Mouse (Mus musculus) G1E (cell line): Measurements from ENCODE around the gene Hoxb7.

ENCODE experiments used
- CTCF ChIP-seq: IDR thresholded peaks from 2 replicates; pipeline ENCODE4 v1.5.1; 2012; ENCODE audit warnings: low read depth, low read length, inconsistent platforms, mixed read lengths
- GATA1 ChIP-seq: IDR thresholded peaks from 2 replicates; pipeline ENCODE4 v1.6.1; 2012; ENCODE audit warnings: borderline replicate concordance, low read length, inconsistent platforms, mixed read lengths
- GATA2 ChIP-seq: IDR thresholded peaks from 2 replicates; pipeline ENCODE4 v1.6.1; 2012; ENCODE audit warnings: low read depth, low read length, inconsistent platforms, borderline replicate concordance
- POLR2AphosphoS5 ChIP-seq: IDR thresholded peaks from 2 replicates; pipeline ENCODE4 v1.6.1; 2012; ENCODE audit warnings: low read depth, low read length, inconsistent platforms; ENCODE audit not compliant: insufficient replicate concordance
- TAL1 ChIP-seq: conservative IDR thresholded peaks from 2 replicates; pipeline ENCODE4 v1.6.1; 2012; ENCODE audit warnings: low read depth, low read length, inconsistent platforms, mixed read lengths

DNA sequence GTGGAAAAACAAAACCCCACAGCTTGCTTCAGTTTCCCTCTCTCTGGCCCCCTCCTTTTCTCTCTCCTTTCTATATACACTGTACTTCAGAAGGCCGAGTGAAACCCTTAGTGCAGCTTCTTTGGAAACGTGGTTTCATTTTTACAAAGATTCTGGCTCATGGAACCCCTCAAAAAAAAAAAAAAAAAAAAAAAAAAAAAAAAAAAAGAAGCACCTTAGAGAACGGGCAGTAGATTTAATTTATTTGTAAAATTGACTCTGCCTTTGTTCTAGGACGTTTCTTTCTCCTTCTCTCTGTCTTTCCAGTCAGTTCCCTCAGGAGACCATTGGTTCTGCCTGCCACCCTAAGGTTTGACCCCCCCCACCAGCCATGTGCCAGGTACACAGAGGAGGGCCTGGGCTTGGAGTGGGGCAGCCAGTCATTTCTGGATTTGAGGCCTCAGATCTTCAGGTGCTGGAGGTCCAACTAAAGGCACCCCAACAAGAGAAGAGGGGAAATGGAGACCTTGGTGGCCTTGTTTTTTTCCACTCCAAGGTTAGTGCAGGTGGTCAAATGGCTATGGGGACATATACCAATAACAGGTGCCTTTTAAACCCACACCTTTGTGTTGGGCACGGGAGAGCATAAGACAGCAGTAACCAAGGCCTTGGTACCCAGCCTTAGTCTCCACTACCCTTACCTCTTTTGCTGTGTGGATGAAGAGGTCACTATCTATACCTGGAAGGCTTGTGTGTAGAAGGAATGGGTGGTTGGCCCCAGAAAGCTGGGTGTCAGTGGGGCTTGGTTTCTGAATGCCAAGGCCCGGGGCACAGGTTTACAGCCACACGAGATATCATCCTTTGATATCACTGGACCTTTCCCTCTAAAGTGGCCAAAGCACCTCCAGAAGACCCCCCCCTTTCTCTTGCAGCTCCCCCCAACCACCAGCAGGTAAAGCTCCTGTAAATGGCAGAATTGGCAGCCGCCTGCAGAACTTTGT is 5.7 kb upstream of the Hoxb7 start:
- TF ChIP-seq CTCF (no peak), GATA1 (no peak), GATA2 (no peak), POLR2AphosphoS5 (no peak), TAL1 (no peak)
